Mouse (Mus musculus) stomach, postnatal 0 days (tissue): Measurements from ENCODE around the gene H2afv.

Source experiments
- CTCF ChIP-seq: IDR thresholded peaks from 2 replicates; pipeline ENCODE4 v1.5.1; 2016; ENCODE audit warnings: antibody characterized with exemption, low read depth, mild to moderate bottlenecking, moderate library complexity
- EP300 ChIP-seq: optimal IDR thresholded peaks from 2 replicates; pipeline ENCODE3; 2016; ENCODE audit warnings: antibody characterized with exemption

GRCm38 (mm10) chr11:6442566-6442965 is 1.7 kb downstream of the H2afv start:
- TF ChIP-seq CTCF = no peak
- TF ChIP-seq EP300 = no peak
